Comparison of ENCODE assay signal across 8 mouse cellular contexts in the genomic region with DNA sequence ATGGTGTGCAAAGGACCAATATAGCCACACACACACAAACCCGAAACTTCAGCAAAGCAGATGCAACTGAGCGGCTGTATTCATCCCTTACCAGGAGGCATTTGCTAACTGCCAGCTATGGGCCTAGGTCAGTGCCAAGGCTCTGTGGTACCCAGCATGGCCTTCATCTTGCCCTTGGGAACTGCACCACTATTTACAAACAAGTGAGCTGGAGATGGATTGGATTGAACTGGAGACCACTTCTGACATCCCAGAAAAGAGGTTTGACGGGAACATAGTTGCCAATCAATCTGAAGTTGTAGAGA. TPM values are rescaled to one million over a fixed set of nuclear protein-coding genes. Genes with fewer than 3 reads are reported as not detected.
DNase-seq lines count a peak whose midpoint lies in the region; ATAC-seq and TF ChIP-seq lines count a peak whose summit lies in the region.

No protein-coding gene starts in this region.

- DNase-seq in kidney, postnatal 0 days (ENCODE audit: low spot score): no peak
- DNase-seq in kidney, postnatal 10 days: no peak
- DNase-seq in midbrain, postnatal 0 days (ENCODE audit: low spot score): no peak
- no peak for DNase-seq in layer of hippocampus, adult 9-11 months
- no peak for DNase-seq in adrenal gland, adult 8-10 months
- DNase-seq in spleen, postnatal 4 days (ENCODE audit: low spot score in 2 of 2): no peak

- 0 out of 2 replicates have a peak overlapping the region, but pooled peaks have one; percentile 78 for H3K4me3 ChIP-seq in kidney, postnatal 0 days (replicated peaks; ENCODE audit: low read depth, low read length)
- H3K4me3 ChIP-seq in embryonic facial prominence, embryonic 12.5 days: peak overlapping the region; percentile 73; the same call in 1 of the 2 replicates
- H3K4me3 ChIP-seq in midbrain, postnatal 0 days (ENCODE audit: low read depth, low read length): peak overlapping the region; percentile 86; the same call in 1 of the 2 replicates

- H3K4me1 ChIP-seq in kidney, postnatal 0 days (replicated peaks; ENCODE audit: insufficient read depth, low read length): 0 out of 2 replicates have a peak, but pooled peaks cover 9% of the 10 kb centered on the region
- peaks cover 5% of the 10 kb centered on the region; the same call in 1 of the 2 replicates for H3K4me1 ChIP-seq in embryonic facial prominence, embryonic 12.5 days
- peaks cover 16% of the 10 kb centered on the region; the same call in 1 of the 2 replicates for H3K4me1 ChIP-seq in midbrain, postnatal 0 days (ENCODE audit: insufficient read depth, low read length)

- H3K36me3 ChIP-seq in kidney, postnatal 0 days (ENCODE audit: insufficient read depth, low read length): no peaks in the 10 kb centered on the region
- H3K36me3 ChIP-seq in embryonic facial prominence, embryonic 12.5 days: no peaks in the 10 kb centered on the region
- no peaks in the 10 kb centered on the region for H3K36me3 ChIP-seq in midbrain, postnatal 0 days (ENCODE audit: insufficient read depth, low read length)

- H3K9me3 ChIP-seq in kidney, postnatal 0 days (replicated peaks; ENCODE audit: low read length): no peaks in the 10 kb centered on the region
- no peaks in the 10 kb centered on the region for H3K9me3 ChIP-seq in embryonic facial prominence, embryonic 12.5 days
- H3K9me3 ChIP-seq in midbrain, postnatal 0 days (ENCODE audit: low read length): no peaks in the 10 kb centered on the region

- no peak for ATAC-seq in kidney, postnatal 0 days (replicated peaks; ENCODE audit: low FRiP score, low read depth)
- no peak for ATAC-seq in embryonic facial prominence, embryonic 12.5 days (ENCODE audit: insufficient number of reproducible peaks, insufficient read depth, low FRiP score, low TSS enrichment)
- ATAC-seq in inflammation-experienced regulatory T-cells, adult 6 months: peak; percentile 6
- no peak for ATAC-seq in midbrain, postnatal 0 days (ENCODE audit: low FRiP score)

- TF ChIP-seq CTCF in kidney, postnatal 0 days (IDR thresholded peaks at IDR 0.05; ENCODE audit: low read depth): no peak
- no peak for TF ChIP-seq CTCF in midbrain, postnatal 0 days (IDR thresholded peaks at IDR 0.05)

- peak overlapping the region; percentile 73; the same call in 1 of the 2 replicates for H3K27ac ChIP-seq in kidney, postnatal 0 days
- H3K27ac ChIP-seq in embryonic facial prominence, embryonic 12.5 days: no peak overlapping the region
- H3K27ac ChIP-seq in midbrain, postnatal 0 days (ENCODE audit: low read depth, low read length): peak overlapping the region; percentile 94

- H3K4me2 ChIP-seq in kidney, postnatal 0 days (ENCODE audit: low read length): peak overlapping the region; percentile 90; the same call in 1 of the 2 replicates
- peak overlapping the region; percentile 72 for H3K4me2 ChIP-seq in embryonic facial prominence, embryonic 12.5 days (replicated peaks)
- H3K4me2 ChIP-seq in midbrain, postnatal 0 days (ENCODE audit: low read depth, low read length, poor library complexity, severe bottlenecking): peak overlapping the region; percentile 83

- no peaks in the 10 kb centered on the region for H3K27me3 ChIP-seq in kidney, postnatal 0 days (ENCODE audit: insufficient read depth, low read length)
- no peaks in the 10 kb centered on the region for H3K27me3 ChIP-seq in embryonic facial prominence, embryonic 12.5 days
- H3K27me3 ChIP-seq in midbrain, postnatal 0 days (ENCODE audit: insufficient read depth, low read length): no peaks in the 10 kb centered on the region

- 97% methylated on average over 3 of the region's 3 CpGs for WGBS in kidney, postnatal 0 days
- 97% methylated on average over 3 of the region's 3 CpGs for WGBS in embryonic facial prominence, embryonic 12.5 days
- 95% methylated on average over 3 of the region's 3 CpGs for WGBS in midbrain, postnatal 0 days

- H3K9ac ChIP-seq in kidney, postnatal 0 days (ENCODE audit: low read depth, low read length): 0 out of 2 replicates have a peak overlapping the region, but pooled peaks have one; percentile 77
- H3K9ac ChIP-seq in embryonic facial prominence, embryonic 12.5 days: no peak overlapping the region
- H3K9ac ChIP-seq in midbrain, postnatal 0 days (replicated peaks; ENCODE audit: low read length, poor library complexity, severe bottlenecking): 0 out of 2 replicates have a peak overlapping the region, but pooled peaks have one; percentile 97

RNA-seq across cellular contexts. Expression of a gene that starts 0.3 kb away (rescaled TPM):
- polyA plus RNA-seq in kidney, postnatal 0 days (2015; fragmentation: Nextera tagmentation; extraction: Ambion mirVana): 8.0 and 8.6 TPM in 2 replicates
- polyA plus RNA-seq in embryonic facial prominence, embryonic 12.5 days (2016; fragmentation: Nextera tagmentation; extraction: Ambion mirVana): 15.9 and 16.6 TPM in 2 replicates
- 10 to 100 TPM; 23.2 to 33.9 (median 28.8) TPM for polyA plus RNA-seq in inflammation-experienced regulatory T-cells, adult 6 months (2017; shearing (Covaris generic))
- 19.1 and 25.6 TPM in 2 replicates for total RNA-seq in midbrain, postnatal 0 days (2014; rRNA removed)
- polyA plus RNA-seq in midbrain, postnatal 0 days (2015; fragmentation: Nextera tagmentation; extraction: Ambion mirVana): 9.7 and 10.9 TPM in 2 replicates
- 10 to 100 TPM; 30.3 to 36.8 (median 33.7) TPM for total RNA-seq in adrenal gland, adult 8-10 months (2022)
